Mouse (Mus musculus): ENCODE results near the gene Tmc8.
"Not testable (repeated sequence)": the region's sequence is repeated elsewhere in the genome, so short reads cannot be mapped to it uniquely, and the experiment has no call there.

Tmc8 gene

DNA sequence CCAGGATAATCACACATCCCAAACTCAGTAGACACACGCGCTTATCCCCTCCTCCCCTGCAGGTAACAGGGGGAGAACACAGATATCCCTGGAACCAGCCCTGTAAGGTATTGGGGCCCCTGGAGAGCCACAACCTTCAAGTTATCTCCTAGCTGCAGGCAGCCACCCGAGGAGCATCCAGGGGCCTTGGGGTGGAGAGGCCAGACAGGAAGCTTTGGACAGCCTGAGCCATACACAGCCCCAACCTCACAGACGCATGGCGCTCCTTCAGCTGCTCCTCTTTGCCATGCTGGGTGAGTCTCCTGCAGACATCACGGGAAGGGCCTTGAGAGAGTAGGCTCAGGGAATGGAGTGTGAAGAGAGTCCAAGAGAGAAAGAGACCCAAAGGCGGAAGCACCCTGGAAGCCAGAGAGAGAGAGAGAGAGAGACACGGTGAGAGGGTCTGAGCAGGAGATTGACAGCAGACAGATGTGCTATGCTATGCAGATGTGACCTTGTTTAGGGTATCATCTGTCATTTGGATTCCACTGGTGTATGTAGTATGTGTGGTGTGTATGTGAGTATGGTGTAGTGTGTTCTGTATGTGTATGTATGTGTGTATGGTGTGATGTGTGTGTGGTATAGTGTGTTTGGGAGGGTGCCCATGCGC, 15.8 kb downstream of the Tmc8 start, which contains the start of gene 6030468B19Rik:
6030468B19Rik (plus strand) TSS at position 150 of the 649 bp plus-strand sequence.
- DNase-seq: peak; percentile 93

- peak; percentile 72 for DNase-seq
Measured at GRCm38 (mm10) chr11:117798160-117798541, 16.3 kb downstream of the Tmc8 start.

GRCm38 (mm10) chr11:117799174-117799573, 17.3 kb downstream of the Tmc8 start:
- peak; percentile 36 for DNase-seq

GRCm38 (mm10) chr11:117800038-117800437, 18.2 kb downstream of the Tmc8 start:
- DNase-seq: no peak

GRCm38 (mm10) chr11:117801650-117802049, 19.8 kb downstream of the Tmc8 start:
- no peak for DNase-seq

DNA sequence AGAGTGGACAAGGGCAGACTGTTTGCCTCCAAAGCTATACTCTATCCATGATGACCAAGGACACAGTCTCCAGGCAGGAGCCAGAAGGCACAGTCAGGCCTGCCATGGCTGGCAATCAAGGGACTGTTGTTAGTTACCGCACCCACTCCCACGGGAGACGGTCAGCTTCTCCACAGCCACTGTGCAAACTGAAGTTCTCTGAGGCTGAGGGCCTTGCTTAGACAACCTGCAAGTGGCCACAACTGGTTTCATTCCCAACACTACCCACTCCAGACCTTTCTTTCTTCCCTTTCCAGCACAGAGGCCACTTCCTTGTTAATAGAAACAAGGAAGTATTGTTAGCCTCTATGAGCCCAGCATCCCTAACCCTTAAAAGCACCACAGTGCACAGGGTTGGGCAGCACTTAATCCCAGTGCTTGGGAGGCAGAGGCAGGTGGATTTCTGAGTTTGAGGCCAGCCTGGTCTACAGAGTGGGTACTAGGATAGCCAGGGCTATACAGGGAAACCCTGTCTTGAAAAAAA, 21.4 kb downstream of the Tmc8 start:
- no peak for DNase-seq

- DNase-seq: no peak
Measured at GRCm38 (mm10) chr11:117806781-117807180, 24.9 kb downstream of the Tmc8 start.

DNA sequence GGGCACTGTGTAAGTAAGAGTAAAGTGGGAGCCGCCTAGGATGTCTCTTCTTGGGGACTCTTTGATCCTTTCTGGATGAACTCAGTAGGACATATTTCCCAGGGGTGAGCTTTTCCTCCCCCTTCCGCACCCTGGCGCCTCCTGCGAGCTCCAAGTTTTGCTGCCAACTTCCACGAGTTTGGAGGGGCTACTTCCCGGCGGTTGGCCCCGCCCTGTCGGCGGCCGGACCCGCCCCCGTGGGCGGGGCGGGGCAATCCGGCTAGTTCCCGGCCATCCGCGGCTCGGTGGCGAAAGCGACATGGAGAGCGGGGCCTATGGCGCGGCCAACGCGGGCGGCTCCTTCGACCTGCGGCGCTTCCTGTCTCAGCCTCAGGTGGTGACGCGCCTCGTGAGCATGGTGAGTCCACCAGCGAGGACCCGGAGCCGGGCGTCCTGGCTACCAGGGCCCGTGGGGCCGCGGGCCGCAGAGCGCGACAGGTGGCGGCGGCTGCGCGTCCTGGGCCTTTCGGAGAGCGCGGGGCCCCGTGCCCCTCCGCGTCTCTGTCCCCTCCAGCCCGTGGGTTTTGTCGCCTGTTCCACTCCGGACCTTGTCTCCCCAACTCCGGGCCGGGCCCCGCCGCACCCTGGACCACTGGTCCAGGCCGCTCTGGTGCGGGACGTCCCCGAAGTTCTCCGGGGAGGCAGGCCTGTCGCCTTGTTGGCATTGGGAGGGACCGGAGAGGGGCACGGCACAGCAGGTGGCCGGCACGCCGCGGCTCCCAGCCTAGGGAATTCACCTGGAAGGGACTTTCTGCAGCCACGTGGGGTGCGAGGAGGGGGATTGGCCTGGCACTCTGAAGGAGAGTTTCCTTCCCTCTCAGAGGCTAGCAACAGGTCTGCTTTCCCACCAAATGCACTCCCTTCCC, 27.8 kb downstream of the Tmc8 start, which contains the start of the genes Gm20708 and Syngr2:
Gm20708 (plus strand) TSS at position 262 of the 905 bp plus-strand sequence.
Syngr2 (plus strand) TSS at position 262 of the 905 bp plus-strand sequence.
- DNase-seq: peak; percentile 90

GRCm38 (mm10) chr11:117810401-117811046, 28.6 kb downstream of the Tmc8 start:
- peak; percentile 91 for DNase-seq

DNA sequence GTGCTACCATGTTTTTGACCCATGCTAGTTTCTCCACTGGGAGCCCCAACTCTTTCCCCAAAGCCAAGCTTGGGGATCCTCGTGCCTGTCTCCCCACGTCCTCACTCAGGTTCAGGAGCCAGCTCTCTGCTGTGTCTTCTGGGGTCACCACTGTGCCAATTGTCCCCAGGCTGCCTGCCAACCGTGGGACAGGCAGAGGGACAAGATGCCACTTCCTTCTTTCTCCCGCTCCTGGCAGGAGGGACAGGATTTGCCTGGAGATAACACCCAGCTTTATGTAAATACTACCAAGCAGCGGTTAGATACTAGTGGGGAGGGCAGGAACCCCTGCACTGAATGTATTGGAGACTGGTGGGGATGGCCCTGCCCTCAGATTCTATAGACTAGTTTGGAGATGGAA, 32.0 kb downstream of the Tmc8 start:
- DNase-seq: no peak

- no peak for DNase-seq
Measured at GRCm38 (mm10) chr11:117814704-117815366, 33.0 kb downstream of the Tmc8 start.

GRCm38 (mm10) chr11:117815850-117816249, 34.0 kb downstream of the Tmc8 start:
- not testable (repeated sequence) for DNase-seq

- no peak for DNase-seq
Measured at GRCm38 (mm10) chr11:117816389-117816996, 34.6 kb downstream of the Tmc8 start.

GRCm38 (mm10) chr11:117819095-117819494, 37.2 kb downstream of the Tmc8 start:
- no peak for DNase-seq

- DNase-seq: no peak
Measured at GRCm38 (mm10) chr11:117820173-117820572, 38.3 kb downstream of the Tmc8 start.

GRCm38 (mm10) chr11:117821868-117822267, 40.0 kb downstream of the Tmc8 start:
- no peak for DNase-seq

- no peak for DNase-seq
Measured at GRCm38 (mm10) chr11:117822728-117823241, 40.9 kb downstream of the Tmc8 start.

DNA sequence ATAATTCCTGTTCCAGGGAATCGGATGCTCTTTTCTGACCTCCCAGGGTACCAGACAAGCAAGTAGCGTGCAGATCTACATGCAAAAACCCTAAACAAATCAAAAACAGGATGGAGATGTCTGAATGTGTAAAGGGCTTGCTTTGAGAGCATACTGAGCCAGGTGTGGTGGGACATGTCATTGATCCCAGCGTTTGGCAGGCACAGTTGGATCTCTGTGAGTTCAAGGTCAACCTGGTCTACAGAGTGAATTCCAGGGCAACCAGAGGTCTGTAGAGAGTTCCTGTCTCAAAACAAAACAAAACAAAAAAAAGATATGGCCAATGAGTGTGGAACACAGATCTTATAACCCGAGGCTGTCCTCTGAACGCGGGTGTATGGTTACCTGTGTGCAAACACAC, 41.5 kb downstream of the Tmc8 start:
- DNase-seq: no peak

GRCm38 (mm10) chr11:117824060-117824969, 42.4 kb downstream of the Tmc8 start:
- peak; percentile 86 for DNase-seq

DNA sequence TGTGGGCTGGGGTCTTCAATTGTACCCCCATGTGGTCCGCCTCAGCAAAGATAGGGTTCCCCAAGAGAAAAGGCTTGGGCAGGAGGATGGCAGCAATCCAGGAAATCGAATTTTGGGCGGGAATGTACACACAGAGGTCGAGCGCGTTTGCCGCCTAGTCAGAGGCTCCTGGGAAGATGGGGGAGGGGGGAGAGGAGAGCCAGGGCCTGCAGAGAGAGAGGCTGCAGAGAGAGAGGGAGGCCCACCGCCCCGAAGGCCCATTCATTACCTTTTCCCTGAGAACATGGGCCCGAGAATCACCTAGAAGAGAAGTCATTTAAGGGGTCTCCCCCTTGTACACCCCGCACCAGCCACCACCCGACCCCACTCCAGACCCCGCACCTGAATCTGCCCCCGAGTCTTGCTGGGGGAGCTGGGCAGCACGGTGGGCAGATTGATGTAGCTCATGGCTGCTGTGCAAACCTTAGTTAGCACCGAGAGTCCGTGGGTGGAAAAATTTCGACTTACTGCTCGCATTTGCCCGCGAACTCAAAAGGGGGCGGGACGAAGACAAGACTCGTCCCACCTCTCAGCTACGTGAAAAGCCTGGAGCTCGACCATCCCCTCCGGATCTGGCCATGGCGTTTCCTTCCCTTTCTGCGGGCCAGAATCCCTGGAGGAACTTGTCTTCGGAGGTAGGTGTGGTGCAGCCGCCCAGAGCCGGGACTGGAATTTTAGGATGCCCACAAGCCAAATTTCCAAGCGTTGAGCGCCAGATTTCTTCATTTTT, 43.6 kb downstream of the Tmc8 start, which contains the start of the genes Afmid and Tk1:
Afmid (plus strand) TSS at position 592 of the 769 bp plus-strand sequence.
Tk1 (minus strand) TSS at position 760 of the 769 bp plus-strand sequence.
- peak; percentile 89 for DNase-seq

Measured in liver (tissue).